Mouse (Mus musculus): ENCODE results near the gene Hist1h2bp.

Hist1h2bp gene

GRCm38 (mm10) chr13:21786899-21787629 is at the start of gene Hist1h2bp, which contains the start of gene Hist1h2an:
Hist1h2bp (plus strand) TSS chr13:21787461.
Hist1h2an (minus strand) TSS chr13:21787218.
- in situ Hi-C loops (cut with MboI, MseI), result loop anchor here (5.0 to 25.0 kb wide), 3 partner anchors 70 to 1975 kb away; partner anchors contain the start of genes Hist1h1a (in 2 of the 2), Hist1h2ab (in 2 of the 2), Hist1h3a (in 2 of the 2) and Hist1h3b (in 2 of the 2)

DNA sequence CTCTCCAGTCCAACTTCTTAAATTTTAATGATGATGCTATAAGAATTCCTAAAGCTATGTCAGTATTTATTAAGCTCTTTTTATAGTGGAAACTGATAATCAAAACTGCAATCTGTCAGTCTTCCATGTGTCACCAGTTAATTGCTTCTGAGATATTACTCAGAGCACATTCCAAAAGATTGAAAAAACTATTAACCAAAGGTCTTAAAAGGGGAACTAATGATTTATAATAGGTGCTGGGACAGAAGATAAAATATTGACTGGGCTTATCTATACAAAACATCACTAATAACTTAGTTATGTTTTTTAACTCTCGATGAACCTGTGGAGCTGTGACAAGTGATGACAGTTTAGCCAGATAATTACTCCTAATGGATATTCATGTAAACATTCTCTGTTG is 42.3 kb upstream of the Hist1h2bp start:
- in situ Hi-C loops (cut with MboI, MseI), result loop anchor here in 1 of 2 experiments (25.0 kb wide), 1 partner anchor 558 kb away; the partner anchor contains the start of gene Trim27

DNA sequence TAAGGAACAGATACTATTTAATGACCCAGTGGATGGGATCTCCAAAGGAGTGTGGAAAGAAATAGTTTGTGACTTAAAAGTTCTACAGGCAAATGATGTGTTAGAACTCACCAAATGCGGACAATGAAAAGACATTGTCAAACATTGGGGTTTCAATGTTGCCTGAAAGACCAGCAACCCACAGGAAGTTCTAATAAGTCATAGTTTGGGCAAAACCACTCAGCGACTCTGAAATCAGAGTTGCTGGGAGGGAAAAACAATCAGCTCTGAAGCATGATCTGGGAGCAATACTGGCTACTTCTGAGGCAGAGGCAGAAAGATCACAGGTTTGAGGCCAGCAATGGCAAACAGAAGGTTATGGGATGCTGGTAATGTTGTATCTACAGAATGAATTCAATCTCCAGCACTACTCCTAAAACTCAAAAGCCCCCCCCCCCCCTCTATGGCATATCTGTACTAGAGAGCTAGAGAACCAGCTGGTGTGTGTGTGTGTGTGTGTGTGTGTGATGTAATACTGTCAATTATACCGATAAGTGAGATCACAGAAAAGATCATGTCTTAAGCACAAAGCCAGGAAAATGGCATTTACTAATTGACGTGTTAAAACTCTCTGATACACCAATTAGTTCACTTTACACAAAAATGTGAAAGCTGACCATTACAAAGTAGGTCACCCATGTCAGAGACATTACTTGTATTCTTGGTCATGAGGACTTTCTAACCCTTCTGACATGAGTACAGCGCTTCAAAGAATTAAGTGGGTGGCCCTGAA is 37.7 kb upstream of the Hist1h2bp start:
- in situ Hi-C loops (cut with MboI, MseI), result loop anchor here (5.0 to 25.0 kb wide), 2 partner anchors 43 to 562 kb away; partner anchors contain the start of gene Trim27 (in 1 of the 2)

DNA sequence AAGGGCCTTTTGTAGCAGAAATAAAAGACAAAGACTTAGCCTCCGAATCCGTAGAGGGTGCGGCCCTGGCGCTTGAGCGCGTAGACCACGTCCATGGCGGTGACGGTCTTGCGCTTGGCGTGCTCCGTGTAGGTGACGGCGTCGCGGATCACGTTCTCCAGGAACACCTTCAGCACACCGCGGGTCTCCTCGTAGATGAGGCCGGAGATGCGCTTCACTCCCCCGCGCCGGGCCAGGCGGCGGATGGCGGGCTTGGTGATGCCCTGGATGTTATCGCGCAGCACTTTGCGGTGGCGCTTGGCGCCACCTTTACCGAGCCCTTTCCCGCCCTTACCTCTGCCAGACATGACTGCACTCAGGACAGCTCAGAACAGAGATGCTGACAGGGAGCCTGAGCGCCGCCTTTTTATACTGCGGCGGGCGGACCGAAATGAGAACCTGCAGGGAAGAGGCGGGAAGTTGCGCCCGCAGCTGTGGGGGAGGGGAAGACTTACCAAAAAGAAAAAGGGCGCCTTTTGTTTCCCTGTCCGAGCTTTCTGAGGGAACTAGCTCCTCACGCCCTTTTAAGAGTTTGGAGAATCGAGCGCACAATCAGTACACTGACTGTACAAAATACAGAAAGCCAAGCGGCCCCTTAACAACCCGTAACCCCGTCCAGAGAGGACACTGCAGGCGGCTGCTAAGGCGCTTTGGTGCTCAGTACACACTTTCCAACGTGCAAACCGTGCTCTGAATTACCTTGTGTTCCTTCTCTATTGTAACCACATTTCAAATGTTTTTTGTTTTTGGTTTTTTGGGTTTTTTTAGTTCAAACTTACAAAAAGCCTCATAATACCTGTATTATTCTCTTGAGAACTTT is 36.9 kb upstream of the Hist1h2bp start, which contains the start of gene Hist1h4k:
TSS of gene Hist1h4k (minus strand) at position 347 of the 859 bp plus-strand sequence.
- in situ Hi-C loops (cut with MboI, MseI), result loop anchor here (5.0 kb wide), 1 partner anchor 42 kb away; no protein-coding TSS in a partner anchor

GRCm38 (mm10) chr13:21751417-21751816 is 35.8 kb upstream of the Hist1h2bp start:
- in situ Hi-C loops (cut with MboI, MseI), result loop anchor here (5.0 kb wide), 1 partner anchor 41 kb away; no protein-coding TSS in a partner anchor

DNA sequence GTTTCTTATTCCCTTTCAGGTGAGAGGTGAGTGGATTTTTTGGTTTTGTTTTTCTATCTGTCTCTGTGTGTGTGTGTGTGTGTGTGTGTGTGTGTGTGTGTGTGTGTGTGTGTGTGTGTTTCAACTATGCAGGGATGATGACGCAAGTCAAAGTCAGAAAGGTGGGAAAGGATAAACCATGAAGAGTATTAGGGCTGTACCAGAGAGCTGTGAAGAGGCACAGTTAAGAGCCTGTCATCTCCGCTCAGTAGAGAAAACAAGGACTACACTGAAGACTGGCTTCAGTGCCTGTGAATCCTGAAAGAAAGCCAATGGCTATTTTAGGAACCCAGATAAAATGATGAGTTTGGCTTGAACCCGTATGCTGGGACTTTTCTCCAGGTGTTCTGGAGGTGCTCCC is 35.4 kb upstream of the Hist1h2bp start:
- in situ Hi-C loops (cut with MboI, MseI), result loop anchor here (5.0 kb wide), 1 partner anchor 40 kb away; no protein-coding TSS in a partner anchor

DNA sequence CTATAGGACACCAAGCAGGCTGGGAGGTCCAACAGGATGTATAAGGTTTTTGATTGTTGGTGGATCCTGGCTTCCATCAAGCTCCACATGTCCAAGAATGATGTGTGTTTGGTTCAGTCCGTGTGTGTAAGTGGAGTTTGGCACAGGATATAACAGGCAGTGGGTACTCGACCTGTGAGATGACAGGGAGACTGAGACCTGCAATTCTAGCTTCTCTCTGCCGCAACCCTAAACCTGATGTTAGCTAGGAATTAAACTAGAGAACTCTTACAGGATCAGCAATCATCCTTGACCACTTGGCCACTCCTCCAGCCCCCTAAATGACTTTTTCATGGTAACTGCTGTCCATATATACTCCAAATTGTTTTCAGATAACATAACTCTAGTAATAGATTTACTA is 34.9 kb upstream of the Hist1h2bp start:
- in situ Hi-C loops (cut with MboI, MseI), result loop anchor here (5.0 kb wide), 1 partner anchor 40 kb away; no protein-coding TSS in a partner anchor

DNA sequence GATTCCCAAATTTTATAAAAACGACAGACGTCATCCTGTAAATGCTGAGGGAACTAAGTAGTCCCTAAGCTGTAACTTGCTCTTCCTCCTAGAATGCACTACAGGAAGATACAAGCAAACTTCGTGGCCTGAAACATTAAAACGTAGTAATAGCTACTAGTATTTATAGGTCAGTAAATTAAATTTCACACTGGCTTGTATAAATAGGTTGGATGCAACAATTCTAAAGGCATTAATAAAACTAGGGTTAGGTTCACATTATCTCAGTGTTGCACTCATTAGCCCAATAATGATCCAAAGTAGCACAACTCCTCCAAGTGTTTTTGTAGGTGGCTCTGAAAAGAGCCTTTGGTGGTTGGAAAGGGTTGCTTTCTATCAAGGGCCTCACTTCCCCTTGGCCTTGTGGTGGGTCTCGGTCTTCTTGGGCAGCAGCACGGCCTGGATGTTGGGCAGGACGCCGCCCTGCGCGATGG is 34.2 kb upstream of the Hist1h2bp start:
- in situ Hi-C loops (cut with MboI, MseI), result loop anchor here (5.0 kb wide), 1 partner anchor 39 kb away; no protein-coding TSS in a partner anchor

GRCm38 (mm10) chr13:21753524-21754285 is 33.6 kb upstream of the Hist1h2bp start, which contains the start of the genes Hist1h2ak and Hist1h2bn:
Hist1h2ak (minus strand) TSS chr13:21753827.
Hist1h2bn (plus strand) TSS chr13:21754123.
- in situ Hi-C loops (cut with MboI, MseI), result loop anchor here (5.0 kb wide), 1 partner anchor 39 kb away; no protein-coding TSS in a partner anchor

DNA sequence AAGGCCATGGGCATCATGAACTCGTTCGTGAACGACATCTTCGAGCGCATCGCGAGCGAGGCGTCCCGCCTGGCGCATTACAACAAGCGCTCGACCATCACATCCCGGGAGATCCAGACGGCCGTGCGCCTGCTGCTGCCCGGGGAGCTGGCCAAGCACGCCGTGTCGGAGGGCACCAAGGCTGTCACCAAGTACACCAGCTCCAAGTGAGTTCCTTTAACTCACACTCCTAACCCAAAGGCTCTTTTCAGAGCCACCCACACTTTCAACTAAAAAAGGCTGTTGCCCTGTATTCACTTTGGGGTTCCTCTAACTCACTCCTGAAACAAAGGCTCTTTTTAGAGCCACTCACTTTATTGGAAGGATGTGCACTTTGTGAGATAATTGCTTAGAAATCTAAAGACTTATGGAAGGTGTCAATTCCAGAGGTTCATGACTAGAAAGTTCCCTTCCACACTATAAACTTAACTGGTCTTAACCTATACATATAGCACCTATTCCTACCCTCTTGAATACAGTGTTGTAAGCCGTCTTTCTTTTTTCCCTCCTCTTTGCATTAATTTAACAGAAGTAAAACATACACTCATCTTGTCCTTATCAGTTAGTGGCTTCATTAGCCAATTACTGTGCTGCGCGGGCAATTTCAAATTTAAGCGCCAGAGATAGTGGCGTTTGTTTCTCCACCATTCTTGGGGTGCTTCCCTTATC is 32.8 kb upstream of the Hist1h2bp start:
- in situ Hi-C loops (cut with MboI, MseI), result loop anchor here (5.0 kb wide), 1 partner anchor 38 kb away; no protein-coding TSS in a partner anchor

GRCm38 (mm10) chr13:21755707-21756106 is 31.6 kb upstream of the Hist1h2bp start:
- in situ Hi-C loops (cut with MboI, MseI), result no loop called here

DNA sequence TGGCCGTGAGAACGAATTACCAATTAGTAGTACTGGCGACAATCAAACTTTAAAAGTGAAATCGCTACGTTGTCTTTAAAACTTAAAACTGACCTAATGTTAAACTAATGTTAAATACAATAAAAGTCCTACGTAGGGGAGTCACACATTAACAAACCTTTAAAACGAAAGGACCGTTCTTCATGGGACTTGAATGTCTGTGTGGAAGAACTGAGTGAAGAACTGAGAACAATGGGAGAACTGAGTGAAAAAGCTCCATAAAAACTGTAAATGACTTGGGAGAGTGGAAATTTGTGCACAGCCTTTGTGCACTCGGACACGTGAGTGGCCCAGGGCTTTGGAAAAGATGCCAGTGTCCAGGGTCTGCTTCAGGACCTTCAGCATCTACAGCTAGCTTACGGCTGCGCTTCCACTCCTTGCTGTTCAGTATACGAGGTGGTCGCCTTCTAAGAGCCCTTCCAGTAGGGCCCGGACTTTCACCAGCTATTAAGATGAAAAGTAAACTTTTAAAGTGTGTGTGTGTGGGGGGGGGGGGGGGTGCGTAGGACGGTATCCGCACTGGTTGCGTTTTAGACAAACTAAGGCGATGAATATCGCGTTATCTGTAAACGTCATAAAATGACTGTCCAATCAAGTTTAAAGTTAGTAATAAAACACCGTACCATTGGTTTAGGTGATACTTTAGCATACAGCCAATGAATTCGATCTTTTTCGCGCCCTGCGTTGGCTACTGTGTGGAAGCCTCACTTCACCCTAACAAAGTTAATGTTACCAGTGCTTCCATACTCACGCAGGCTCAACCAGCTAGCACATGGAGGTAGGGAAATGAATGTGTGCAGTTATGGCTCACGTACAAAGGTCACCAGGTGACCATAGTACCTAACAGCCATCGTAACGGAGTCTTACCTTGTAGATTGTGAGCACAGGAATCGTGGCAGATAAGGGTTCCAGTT is 8.2 kb upstream of the Hist1h2bp start:
- in situ Hi-C loops (cut with MboI, MseI), result loop anchor here (25.0 kb wide), 1 partner anchor 1983 kb away; the partner anchor contains the start of genes Hist1h1a (in 2 of the 2), Hist1h2ab (in 2 of the 2), Hist1h3a (in 2 of the 2) and Hist1h3b (in 2 of the 2)

DNA sequence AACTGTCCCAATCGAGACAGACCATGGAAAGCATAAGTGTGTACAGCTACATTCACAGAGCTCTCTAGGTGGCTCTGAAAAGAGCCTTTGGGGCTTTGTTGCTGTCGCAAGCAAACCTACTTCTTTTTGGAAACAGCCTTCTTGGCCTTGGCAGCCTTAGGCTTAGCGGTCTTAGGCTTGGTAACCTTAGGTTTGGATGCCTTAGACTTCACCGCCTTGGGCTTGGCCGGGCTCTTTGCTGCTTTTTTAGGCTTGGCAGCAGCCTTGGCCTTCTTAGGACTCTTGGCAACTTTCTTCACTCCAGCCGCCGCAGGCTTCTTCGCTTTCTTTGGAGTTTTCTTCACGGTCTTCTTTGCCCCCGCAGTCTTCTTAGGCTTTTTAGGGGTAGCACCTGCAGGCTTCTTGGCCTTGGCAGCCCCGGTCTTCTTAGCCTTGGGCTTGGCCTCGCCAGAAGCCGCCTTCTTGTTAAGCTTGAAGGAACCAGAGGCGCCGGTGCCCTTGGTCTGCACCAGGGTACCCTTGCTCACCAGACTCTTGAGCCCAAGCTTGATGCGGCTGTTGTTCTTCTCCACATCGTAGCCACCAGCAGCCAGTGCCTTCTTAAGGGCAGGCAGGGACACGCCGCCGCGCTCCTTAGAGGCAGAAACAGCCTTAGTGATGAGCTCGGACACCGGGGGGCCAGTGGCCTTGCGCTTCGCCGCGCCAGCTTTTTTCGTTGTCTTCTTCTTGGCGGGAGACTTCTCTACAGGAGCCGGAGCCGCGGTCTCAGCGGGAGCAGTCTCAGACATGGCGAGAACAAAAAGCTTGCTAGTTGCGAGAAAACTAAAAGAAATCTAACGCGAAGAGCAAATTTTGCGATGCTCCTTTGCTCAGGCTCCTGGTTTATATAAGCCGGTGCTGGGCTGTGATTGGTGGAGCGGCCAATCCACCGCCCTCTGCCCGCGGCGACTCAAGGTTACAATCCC is 7.2 kb upstream of the Hist1h2bp start, which contains the start of gene Hist1h1b:
TSS of gene Hist1h1b (minus strand) at position 859 of the 965 bp plus-strand sequence.
- in situ Hi-C loops (cut with MboI, MseI), result loop anchor here (25.0 kb wide), 1 partner anchor 1982 kb away; the partner anchor contains the start of genes Hist1h1a (in 2 of the 2), Hist1h2ab (in 2 of the 2), Hist1h3a (in 2 of the 2) and Hist1h3b (in 2 of the 2)

GRCm38 (mm10) chr13:21781021-21781555 is 6.2 kb upstream of the Hist1h2bp start:
- in situ Hi-C loops (cut with MboI, MseI), result loop anchor here (25.0 kb wide), 1 partner anchor 1981 kb away; the partner anchor contains the start of genes Hist1h1a (in 2 of the 2), Hist1h2ab (in 2 of the 2), Hist1h3a (in 2 of the 2) and Hist1h3b (in 2 of the 2)

- in situ Hi-C loops (cut with MboI, MseI), result loop anchor here (25.0 kb wide), 1 partner anchor 1981 kb away; the partner anchor contains the start of genes Hist1h1a (in 2 of the 2), Hist1h2ab (in 2 of the 2), Hist1h3a (in 2 of the 2) and Hist1h3b (in 2 of the 2)
Measured at GRCm38 (mm10) chr13:21781639-21782038, 5.6 kb upstream of the Hist1h2bp start.
